Mouse (Mus musculus) left cerebral cortex, postnatal 25 days (tissue): ENCODE data around the gene Rps3. TPM values are rescaled to one million over a fixed set of nuclear protein-coding genes. Genes with fewer than 3 reads are reported as not detected.

Source experiments
- DNase-seq, 2 experiments: peaks; one replicate each; pipeline ENCODE4 v3.0.0; 2022; ENCODE audit warnings: low spot score in 2 of 2, mixed read lengths in 1 of 2
- intact Hi-C: fragments of 180-260 bp; cut with DNase I; formaldehyde crosslinking; loops from one replicate; pipeline ENCODE4 v1.15.1; 2025
- total RNA-seq, 2 experiments: library from RNA; stranded (reverse); gene quantifications; 2 replicates each; pipeline ENCODE4 v1.2.3; 2021

Gene Rps3
- total RNA-seq, 2 experiments from 2014 or later = 230 to 233 TPM

DNA sequence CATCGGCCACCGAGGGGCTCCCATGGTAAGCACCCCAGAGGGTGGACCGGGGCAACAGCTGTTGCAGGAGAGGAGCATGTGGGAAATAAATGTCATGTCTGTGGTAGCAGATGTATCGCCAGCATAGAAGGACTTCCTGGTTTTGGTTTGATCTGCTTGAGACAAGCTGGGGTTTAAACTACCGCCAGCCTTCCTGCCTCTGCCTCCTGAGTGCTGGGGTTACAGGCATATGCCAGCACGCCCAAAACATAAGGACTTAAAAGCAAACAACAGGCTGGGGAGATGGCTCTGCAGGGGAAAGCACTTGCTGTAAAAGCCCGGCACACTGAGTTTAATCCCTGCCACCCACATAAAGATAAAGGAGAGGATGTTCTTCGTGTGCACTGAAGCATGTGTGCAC, 34.5 kb downstream of the Rps3 start:
- intact Hi-C loops = no loop called here

DNA sequence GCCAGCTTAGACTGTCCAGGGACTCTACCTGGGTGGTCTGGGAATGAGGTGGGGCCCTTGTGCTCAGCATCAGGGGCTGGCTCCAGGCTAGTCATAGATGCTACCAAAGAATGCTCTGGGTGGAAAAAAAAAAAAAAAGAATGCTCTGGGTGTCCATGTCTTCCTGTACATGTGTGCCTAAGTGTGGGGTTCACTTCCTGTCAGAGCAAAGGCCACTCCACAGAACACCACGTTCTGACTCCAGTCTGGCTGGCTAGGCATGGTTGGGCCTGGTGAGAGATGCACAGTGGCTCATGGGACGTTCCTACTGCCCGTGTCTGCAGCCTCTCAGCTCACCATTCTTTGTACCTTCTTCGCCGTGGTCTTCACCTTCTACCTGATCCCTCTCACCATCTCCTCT, 34.9 kb downstream of the Rps3 start:
- intact Hi-C loops = no loop called here
- no peak for DNase-seq

More for the DNA sequence above, 34.5 kb downstream of the Rps3 start:
- no peak for DNase-seq

DNA sequence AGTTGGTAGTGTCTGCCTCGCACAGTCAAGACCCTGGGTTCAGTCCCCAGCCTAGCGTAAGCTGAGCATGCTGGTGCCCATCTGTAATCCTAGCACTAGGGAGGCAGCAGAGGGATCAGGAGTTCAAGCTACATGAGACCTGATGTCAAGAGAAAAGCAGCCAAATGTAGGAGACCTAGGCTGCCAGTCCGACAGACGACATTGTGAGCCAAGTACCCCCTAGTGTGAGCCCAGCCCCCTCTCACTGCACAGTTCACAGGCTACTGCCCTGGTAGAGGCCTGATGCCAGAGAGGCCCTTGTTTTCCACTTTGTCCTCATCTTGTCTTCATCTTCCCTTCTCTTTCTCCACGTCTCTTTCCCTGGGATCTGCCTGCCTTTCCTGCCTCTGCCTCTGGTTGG, 36.2 kb downstream of the Rps3 start:
- DNase-seq = no peak
- intact Hi-C loops = no loop called here

DNA sequence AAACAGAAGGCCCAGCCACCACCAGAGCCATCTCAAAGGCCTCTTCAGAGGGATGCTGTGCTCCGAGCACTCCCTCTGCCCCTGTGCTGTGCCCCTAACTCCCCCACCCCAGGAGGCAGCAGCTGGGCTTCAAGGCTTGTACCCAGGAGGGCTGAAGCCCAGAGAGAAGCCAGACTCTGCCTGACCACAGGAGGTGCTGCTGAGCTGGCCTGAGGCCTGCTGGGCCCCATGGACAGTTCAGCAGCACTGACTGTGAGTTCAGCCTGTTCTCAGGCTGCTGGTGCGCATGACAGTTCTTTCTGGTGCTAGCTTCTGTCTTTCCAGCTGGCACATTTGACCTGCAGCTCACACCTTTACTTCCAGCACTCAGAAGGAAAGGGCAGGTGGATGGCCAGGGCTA, 37.7 kb downstream of the Rps3 start:
- DNase-seq = no peak
- intact Hi-C loops = no loop called here

DNA sequence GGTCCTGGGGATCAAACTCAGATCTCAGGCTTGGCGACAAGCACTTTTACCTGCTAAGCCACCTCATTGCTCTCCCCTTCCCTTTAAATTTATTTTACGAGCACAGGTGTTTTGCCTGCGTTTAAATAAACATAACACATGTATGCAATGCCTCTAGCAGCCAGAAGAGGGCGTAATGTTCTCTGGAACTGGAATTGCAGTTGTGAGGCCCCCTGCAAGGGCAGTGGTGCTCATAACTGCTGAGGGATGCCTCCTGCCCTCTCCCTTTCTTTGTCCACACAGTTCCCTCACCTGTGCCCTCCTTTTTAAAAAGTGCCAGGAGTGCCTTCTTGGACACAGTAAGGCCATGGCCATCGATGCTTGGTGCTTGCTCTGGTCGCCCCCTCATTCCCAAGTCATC, 39.5 kb downstream of the Rps3 start:
- intact Hi-C loops = no loop called here
- DNase-seq = no peak

DNA sequence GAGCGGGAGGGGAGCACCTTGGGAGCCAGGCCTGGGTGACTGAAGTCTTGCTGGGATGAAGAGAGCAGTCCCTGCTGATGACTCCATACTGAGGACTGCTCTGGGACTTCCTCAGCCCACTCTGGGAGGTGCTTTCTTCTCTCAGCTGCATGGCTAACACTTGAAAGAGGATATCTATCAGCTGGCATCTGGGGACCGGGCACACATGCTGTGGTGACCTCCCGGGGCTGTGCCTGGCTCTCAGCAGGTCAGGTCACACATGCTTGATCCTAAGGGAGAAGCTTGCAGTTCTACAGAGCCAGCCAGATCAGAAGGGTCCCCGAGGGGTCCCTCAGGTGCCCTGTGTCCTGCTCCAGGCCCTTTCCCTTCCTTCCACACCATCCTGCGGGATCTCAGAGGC, 40.4 kb downstream of the Rps3 start:
- no peak for DNase-seq
- intact Hi-C loops = no loop called here

DNA sequence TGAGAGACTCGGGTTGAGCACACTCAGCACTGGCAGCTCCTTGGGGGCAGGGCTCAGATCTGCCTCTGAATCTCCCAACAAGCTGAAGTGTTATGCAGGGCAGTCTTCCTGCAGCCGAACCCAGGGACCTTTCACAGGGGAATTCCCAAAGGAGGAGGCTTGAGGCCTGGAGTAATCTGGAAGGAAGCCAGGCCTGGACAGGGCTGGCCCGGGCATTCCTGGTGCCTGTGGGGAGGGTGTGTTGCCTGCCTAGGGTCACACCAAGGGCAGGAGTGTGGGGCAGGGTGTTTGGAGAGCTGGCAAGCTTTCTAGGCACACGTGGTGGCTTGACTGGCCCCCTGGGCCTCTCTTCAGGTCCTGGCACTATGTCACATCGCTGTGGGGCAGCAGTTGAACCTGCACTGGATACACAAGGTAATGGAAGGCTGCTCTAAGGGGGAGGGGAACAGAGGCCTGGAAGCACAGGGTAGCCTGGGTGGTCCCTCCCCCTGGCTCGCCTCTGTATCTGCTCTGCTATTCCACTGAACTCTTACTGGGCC, 41.9 kb downstream of the Rps3 start:
- intact Hi-C loops = no loop called here

DNA sequence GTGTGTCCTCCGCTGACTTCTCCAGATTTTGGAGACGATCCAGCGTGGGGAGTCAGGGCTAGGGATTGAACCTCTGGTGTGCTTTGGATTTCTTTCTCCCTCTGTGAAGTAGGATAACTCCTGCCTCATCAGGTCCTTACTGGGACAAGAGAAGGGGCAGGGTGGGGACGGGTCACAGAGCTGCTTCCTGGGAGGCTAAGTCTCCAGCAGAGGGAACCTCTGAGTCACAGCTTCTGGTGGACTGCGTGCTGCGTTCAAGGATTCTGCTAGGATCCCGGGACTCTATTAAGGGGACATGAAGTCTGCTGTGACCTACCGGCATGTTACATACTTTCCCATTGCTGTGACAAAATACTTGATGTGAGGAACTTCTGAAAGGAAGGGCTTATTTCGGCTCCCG, 44.7 kb downstream of the Rps3 start:
- intact Hi-C loops = no loop called here

More for the DNA sequence above, 41.9 kb downstream of the Rps3 start:
- DNase-seq = no peak

DNA sequence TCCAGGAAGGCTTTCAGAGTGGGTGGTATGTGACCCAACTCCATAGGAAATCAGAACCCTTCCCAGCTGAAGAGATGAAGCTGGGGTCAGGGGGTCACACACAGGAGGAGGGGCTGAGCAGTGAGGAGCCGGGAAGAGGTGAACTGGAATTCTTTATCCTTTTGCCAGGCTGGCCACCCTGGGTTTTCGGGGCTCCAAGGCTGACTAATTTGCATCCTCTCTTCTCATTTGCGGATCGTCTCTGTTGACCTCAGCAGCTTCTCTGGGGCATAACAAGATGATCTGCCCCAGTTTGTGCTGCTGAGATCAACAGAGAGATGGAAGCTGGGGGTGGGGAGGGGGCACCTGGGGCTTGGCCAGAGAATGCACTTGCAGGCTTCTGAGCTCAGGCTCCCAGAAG, 47.0 kb downstream of the Rps3 start:
- intact Hi-C loops = no loop called here

More for the DNA sequence above, 44.7 kb downstream of the Rps3 start:
- DNase-seq = no peak

DNA sequence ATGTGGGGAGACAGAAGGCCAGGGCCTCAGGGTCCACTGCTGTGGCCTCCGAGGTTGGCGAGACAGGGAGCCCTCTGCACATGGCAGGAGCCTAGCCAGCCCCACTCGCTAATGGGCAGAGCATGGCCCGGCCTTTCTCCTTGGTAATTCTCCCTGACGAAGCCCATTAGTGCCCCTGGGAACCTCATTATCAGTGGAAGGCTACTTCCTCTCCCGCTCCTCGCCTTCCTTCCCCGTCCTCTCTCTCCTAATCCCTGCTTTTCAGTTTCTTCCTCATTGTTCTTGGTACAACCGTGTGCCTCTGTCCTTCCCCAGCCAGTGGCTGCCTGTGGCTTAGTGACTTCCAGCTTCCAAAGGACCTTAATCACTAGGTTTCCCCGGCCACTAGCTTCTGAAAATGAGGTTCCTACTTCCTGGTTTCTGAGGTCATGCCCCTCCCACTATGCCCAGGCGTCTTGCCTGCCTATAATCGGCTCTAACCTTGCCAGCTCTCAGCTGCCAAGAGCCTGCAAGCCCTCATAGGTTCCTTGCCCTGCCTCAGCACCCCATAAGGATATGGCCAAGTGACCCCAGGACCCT, 48.8 kb downstream of the Rps3 start:
- intact Hi-C loops = no loop called here
- no peak for DNase-seq

More for the DNA sequence above, 47.0 kb downstream of the Rps3 start:
- no peak for DNase-seq

DNA sequence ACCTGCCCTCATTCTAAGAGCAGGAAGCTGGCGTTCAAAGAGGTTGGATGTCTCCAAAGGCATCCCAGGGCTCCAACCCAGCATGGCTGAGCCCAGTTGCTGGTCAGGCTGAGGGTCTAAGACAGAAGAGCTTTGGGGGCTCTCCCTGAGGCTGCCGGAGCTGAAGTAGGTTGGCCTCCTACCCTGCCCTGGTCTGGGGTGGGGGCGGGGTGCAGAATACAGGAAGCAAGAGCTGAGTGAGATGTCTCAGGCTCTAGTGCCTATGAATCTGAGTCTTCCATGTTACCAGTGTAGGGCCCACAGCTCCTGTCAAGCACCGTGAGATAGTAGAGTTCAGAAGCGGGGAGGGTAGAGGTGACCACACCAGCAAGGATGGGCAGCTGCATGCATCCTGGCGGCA, 50.7 kb downstream of the Rps3 start:
- intact Hi-C loops = no loop called here
- DNase-seq = no peak

DNA sequence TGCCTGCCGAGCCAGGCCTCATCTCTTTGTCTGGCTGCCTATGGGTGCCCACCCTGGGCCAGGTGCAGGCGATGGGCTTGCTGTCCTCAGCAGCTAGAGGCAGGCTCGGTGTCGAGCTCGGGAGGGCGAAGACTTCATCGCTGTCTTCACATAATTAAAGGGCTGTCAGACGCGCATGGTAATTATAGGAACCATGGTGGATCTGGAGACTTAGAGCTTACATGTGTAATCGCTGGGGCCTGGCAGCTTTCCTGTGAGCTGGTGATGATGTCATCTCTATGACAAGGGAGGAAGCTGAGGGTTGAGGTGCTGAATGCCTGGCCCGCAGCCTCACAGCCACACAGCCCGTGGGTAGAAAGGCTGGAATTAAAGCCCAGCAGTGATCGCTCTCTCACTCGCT, 51.3 kb downstream of the Rps3 start:
- peak; percentile 32 to 89 for DNase-seq
- intact Hi-C loops = no loop called here

DNA sequence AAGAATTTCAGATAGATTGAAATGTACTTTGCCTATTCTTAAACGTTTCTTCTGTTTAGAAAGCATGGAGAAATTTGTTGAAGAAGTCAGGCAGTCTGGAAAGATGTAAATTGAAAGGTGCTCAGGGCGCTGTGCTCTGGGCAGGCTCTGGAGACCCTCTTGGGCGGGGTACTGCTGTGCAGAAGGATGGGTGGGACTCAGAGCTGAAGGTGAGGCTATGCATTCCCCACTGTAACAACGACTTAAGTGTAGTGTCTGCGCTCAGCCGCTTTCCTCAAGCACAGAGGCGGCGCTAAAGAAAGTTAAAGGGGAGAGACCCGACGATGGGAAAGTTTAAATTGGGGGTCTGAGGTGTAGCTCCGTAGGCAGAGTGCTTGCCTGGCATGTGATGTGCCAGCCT, 53.3 kb downstream of the Rps3 start:
- no peak for DNase-seq
- intact Hi-C loops = no loop called here

DNA sequence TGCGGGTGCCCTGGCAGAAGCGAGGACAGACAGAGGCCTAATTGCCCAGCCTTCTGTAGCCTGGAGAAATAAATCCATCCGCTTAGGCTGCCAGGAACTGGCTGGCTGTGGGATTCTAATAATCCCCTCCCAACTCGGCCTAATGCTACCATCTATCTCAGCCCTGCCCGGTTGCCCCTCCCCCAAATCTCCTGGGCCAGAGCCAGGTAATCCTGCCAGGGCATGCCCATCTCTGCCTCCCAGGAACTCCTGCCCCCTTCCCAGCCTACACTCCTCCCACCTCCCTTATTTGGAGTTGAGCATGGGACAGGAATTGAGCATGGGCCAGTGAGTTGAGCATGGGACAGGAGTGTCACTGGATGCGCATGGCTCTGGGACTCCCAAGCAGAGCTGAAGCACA, 53.8 kb downstream of the Rps3 start:
- DNase-seq = no peak
- intact Hi-C loops = no loop called here

DNA sequence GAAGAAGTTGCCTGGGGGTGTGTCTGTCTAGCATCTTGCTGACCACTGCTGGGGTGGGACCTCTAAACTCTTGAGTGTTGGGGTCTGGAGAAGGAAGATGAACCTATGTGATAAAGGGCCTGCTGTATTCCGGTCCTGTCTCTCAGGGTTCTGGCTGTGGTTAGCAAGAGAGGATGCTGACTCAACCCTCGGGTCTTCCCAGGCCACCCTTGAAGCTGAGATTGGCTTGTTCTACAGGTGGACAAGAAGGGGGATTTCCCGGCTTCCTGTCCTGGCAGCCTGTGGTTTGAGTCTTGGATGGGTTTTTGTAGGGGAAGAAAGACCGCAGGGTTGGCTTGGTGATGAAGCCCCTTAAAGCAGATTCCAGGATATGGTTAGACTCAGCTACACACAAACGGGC, 54.7 kb downstream of the Rps3 start:
- DNase-seq = no peak
- intact Hi-C loops = no loop called here

DNA sequence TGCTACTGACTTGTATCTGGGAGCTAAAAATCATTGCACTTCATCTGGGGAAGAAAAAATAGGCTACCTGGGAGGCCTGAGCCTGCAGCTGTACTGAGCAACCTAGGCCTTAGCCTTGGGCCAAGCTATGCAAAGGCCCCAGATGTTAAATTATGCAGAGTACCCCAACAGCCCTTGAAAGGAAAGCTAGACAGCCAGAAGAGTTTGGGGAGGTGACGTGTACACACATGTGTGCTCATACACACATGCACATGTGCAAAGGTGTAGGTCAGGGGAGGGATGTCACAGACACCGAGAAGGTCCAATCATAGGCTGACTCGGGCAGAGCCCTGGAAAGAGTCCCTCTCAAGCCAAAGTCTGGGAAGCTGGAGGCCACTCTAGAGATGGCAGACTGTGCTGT, 55.6 kb downstream of the Rps3 start:
- no peak for DNase-seq
- intact Hi-C loops = no loop called here

Other genes starting within 250 kb of the Rps3 start
- not detected for gene Mogat2, start 245.1 kb downstream of the Rps3 start, total RNA-seq
- 100 to 1,000 TPM; 135 to 137 TPM for gene Map6, start 216.3 kb downstream of the Rps3 start, total RNA-seq
- 10 to 100 TPM; 34.9 TPM for gene Serpinh1, start 130.5 kb downstream of the Rps3 start, total RNA-seq
- 10 to 100 TPM; 40.0 to 46.2 TPM for gene Gdpd5, start 102.3 kb downstream of the Rps3 start, total RNA-seq
- 1 to 10 TPM; 2.8 to 3.3 TPM for gene Klhl35, start 17.7 kb downstream of the Rps3 start, total RNA-seq
- 100 to 1,000 TPM; 180 to 181 TPM for gene Arrb1, start 51.7 kb upstream of the Rps3 start, total RNA-seq
- gene Tpbgl, start 143.4 kb upstream of the Rps3 start, total RNA-seq = 1 to 10 TPM; 3.7 to 5.2 TPM
- 10 to 100 TPM; 13.8 to 14.7 TPM for gene Slco2b1, start 227.6 kb upstream of the Rps3 start, total RNA-seq
- gene Olfr520, start 246.5 kb upstream of the Rps3 start, total RNA-seq = not detected